Mouse (Mus musculus): ENCODE results near the gene Bard1.

The Bard1 gene

DNA sequence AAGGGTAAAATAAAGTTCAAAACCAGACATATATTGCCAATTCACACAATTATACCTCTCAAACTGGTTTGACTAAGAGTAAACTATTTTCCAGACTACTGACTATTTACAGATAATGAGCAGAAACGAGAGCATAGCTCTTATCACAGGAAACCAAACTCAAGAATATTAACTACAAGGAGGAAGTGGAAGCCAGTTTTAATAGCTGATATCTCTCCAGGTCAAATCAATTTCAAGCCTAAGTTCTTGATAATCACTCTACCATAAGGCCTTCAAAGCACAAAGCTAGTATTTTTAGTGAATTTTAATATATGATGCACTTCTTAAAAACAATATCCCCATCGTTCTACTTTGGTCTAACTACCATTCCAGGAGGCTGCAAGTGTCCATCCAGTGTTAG lies 57.8 kb downstream of the Bard1 start:
- no peak for DNase-seq

DNA sequence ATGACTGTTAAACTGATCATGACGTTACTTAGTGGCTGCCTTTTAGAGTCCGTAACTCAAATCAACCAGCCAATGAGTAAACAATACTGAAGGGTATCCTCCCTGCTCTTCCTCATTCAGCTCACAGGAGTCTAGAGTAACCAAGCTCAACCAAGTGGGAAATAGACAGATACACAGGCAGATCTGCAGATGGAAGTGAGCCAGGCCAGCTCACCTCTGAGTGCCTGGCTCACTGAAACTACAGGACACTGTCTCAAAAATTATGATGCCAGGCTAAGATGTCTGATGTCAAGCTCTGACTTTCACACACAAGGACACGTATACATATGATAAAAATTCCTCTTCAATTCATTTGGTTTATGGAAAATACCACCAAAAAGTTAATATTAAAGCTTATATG lies 59.0 kb downstream of the Bard1 start:
- no peak for DNase-seq

DNA sequence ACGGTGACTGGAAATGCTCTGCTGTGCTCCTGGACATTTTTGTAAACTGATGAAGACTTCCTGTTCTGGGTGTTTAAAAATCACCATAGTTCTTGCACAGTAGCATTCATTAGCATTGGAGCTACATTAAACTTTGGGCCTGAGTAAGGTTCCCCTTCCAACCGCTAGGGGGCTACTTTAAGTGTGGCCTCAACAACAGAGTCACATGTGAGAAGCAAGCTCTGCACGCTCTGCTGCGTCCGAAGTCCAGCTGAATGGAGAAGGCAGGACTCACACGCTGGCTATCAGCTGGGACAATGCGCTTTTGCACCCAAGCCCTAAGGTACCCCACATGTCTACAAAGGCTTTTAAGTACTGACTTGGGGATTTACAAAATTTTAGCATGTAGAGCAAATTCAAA lies 65.9 kb downstream of the Bard1 start:
- DNase-seq, result no peak

DNA sequence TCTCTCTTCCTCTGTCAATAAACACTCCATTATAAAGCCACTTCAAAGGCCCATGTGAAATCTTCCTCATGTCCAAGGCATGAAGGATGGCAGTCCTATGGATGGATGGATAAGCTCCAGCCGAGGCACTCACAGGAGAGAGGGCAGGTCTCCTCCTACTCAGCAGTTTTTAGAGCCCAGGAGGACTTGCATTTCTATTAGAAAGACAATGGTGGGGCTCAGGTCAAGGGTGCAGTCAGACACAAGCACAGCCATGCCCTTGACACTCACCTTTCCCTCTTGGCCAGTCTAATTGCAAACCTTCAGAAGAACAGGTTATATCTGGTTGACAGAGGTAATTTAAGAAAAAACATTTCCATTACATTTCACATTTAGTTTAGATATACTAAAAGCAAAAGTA lies 67.4 kb downstream of the Bard1 start:
- no peak for DNase-seq

DNA sequence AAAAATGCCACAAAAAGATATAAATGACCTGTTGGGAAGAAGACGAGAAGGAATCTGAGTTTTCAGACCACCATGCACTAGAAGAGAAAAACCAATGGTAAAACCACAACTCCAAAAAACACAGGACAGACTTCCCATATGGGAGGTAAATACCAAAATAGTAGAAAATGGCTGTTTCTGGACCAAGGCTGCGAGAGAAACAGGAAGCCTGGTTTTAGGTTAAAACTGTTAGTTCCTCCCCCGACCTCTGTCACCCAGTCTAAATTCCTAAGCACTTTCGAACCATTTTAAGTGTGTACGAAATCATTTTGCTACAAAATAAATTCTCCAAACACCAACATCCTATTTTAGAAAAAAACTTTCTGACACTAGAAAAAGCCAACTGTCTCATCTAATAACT lies 80.2 kb downstream of the Bard1 start:
- DNase-seq, result no peak

DNA sequence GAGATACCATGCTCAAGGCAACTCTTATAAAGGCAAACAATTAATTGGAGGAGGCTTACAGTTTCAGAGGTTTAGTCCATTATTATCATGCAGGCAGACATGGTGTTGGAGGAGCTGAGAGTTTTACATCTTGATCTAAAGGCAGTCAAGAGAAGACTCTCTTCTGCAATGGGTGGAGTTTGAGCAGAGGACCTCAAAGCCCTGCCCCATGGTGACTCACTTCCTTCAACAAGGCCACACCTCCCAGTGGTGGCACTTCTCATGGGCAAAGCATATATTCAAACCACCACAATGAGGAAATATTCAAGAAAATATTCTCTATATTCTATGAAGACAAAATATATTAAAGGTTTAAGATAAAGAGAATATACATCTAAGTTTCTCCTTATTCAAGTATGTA lies 88.6 kb downstream of the Bard1 start:
- no peak for DNase-seq

DNA sequence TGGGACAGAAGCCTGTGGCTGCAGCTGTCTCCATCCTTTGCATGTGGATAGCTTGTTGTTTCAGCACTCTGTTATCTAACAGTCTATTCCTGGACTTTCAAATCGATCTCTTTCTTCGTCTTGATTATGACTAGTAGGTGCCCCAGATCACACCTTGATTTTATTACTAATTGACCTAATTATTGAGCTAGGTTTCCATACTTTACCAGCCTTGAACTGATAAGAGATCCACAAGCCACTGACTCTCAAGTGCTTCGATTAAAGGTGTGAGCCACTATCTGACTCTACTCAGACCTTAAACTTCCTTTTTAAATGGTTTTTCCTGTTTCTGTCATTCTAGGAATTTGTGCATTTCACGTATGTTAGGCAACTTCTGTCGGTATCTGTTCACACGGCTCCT lies 96.9 kb downstream of the Bard1 start:
- no peak for DNase-seq

DNA sequence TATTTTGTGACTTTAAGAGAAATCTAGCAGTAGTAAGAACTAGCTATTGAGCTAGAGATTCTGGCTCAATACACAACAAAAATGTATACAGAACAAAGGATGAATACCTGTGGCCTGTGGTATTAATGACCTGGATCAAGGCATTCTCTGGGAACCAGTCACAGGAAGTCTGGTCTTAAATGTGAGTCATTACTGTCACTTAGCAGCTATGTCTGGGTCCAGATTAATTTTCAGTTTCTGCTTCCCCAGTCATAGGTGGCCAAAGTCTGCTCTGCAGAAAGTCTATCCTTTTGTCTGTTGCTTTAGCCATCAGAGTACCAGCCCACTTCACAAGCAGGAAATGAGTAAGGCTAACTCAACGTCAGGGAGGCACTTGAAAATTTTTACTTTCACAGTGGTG lies 98.8 kb downstream of the Bard1 start:
- no peak for DNase-seq

DNA sequence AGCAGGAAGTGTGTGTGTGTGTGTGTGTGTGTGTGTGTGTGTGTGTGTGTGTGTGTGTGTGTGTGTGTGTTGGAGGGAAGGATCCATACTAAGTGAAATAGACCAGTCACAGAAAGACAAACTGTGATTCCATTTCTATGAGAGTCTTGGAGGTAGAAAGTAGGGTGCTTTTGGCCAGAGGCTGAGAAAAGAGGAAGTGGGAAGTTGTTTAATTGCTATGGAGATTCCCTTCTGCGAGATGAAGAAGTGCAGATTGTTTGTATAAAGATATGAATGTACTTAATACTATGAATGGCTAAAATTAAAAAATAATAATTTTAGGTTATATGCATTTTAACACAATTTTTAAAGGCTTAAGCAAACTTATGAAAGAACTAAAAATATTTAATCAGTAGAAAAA lies 99.2 kb downstream of the Bard1 start:
- DNase-seq, result no peak

DNA sequence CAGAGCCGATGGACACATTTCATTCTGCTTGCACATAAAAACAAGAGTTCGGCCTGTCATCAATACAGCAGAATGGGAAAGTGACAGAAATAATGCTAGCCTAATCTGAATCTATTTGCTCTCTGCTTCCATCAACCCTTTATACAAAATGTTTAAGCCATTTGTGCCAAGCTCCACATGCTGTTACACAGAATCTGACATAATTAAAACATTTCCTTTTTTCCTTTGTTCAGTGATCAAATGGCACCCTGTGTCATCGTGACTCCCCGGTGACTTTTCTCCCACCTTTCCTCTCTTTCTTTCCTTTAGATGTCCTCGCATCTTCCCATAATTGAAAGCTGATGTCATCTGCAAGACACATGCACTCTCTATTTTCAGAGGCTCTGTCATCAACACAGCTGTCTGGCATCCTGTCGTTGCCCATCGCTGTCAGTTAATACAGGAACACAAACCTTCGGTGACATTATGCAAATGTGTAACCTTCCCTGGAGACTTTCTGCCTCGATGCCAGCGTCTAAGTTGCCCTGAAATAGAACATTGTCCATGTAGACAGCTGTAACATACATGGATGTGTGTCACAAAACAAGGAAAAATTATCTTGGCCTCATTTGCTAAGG lies 105.5 kb downstream of the Bard1 start:
- DNase-seq, result no peak

DNA sequence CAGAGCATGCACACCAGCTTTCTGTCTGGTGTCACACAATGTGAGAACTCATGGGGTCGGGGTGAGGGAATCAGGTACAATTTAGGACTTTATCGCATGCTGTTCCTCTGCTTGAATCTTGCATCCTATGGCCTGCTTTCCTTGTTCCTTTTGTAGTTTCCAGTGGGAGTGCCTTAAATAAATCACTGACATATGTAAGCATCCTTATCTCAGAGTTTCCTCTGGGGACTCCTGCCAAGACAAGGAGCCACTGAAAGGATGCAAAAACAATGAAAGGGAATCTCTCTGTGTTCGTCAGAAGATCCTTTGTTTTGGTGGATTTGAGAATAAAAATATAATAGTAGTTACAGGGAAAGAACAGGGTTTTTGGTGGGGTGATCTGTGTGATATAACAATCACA lies 106.2 kb downstream of the Bard1 start:
- DNase-seq, result peak in 1 of 2 experiments; percentile 12
